Mouse (Mus musculus): ENCODE results near the gene Ppp1r14c. TPM values are rescaled to one million over a fixed set of nuclear protein-coding genes. Genes with fewer than 3 reads are reported as not detected.

Gene Ppp1r14c
- polyA plus RNA-seq, 1 experiment from 2014 or later, result 2.0 TPM

GRCm38 (mm10) chr10:3359531-3359930, 6.3 kb upstream of the Ppp1r14c start:
- H3K9ac ChIP-seq (ENCODE audit: low read length), result no peak overlapping the region
- no peaks in the 10 kb centered on the region for H3K27me3 ChIP-seq (ENCODE audit: control insufficient read depth, insufficient read depth, low read length)
- no peaks in the 10 kb centered on the region for H3K9me3 ChIP-seq (ENCODE audit: control insufficient read depth, low read length)
- ATAC-seq (replicated peaks; ENCODE audit: low FRiP score) (no peak), DNase-seq (ENCODE audit: low spot score) (no peak)
- no peaks in the 10 kb centered on the region for H3K4me1 ChIP-seq (replicated peaks; ENCODE audit: control insufficient read depth, insufficient read depth, low read length)
- H3K4me2 ChIP-seq (ENCODE audit: low read depth, low read length, severe bottlenecking), result no peak overlapping the region
- 65% methylated on average over 1 of the region's 1 CpGs for WGBS
- no peak overlapping the region for H3K4me3 ChIP-seq (ENCODE audit: low read depth, low read length)
- H3K36me3 ChIP-seq (ENCODE audit: control insufficient read depth, insufficient read depth, low read length), result no peaks in the 10 kb centered on the region
- H3K27ac ChIP-seq (ENCODE audit: low read depth, low read length), result no peak overlapping the region

- Histone ChIP-seq H3K4me2 (ENCODE audit: low read depth, low read length, severe bottlenecking) (peak overlapping the region; percentile 97), H3K27me3 (ENCODE audit: control insufficient read depth, insufficient read depth, low read length) (peaks cover 3% of the 10 kb centered on the region; the same call in 1 of the 2 replicates), H3K4me3 (ENCODE audit: low read depth, low read length) (peak overlapping the region; percentile 56), H3K9me3 (ENCODE audit: control insufficient read depth, low read length) (no peaks in the 10 kb centered on the region), H3K36me3 (ENCODE audit: control insufficient read depth, insufficient read depth, low read length) (no peaks in the 10 kb centered on the region), H3K9ac (ENCODE audit: low read length) (peak overlapping the region; percentile 49), H3K27ac (ENCODE audit: low read depth, low read length) (no peak overlapping the region), H3K4me1 (replicated peaks; ENCODE audit: control insufficient read depth, insufficient read depth, low read length) (no peaks in the 10 kb centered on the region; the same call in 1 of the 2 replicates)
- WGBS, result 25% methylated on average over 5 of the region's 5 CpGs
- no peak; the same call in none of the 2 replicates for ATAC-seq (replicated peaks; ENCODE audit: low FRiP score)
- no peak for DNase-seq (ENCODE audit: low spot score)
These were observed 204 bp upstream of the Ppp1r14c start for GRCm38 (mm10) chr10:3365671-3366035.

- no peaks in the 10 kb centered on the region; the same call in 1 of the 2 replicates for H3K4me1 ChIP-seq (replicated peaks; ENCODE audit: control insufficient read depth, insufficient read depth, low read length)
- H3K4me3 ChIP-seq (ENCODE audit: low read depth, low read length), result peak overlapping the region; percentile 56
- peaks cover 3% of the 10 kb centered on the region; the same call in 1 of the 2 replicates for H3K27me3 ChIP-seq (ENCODE audit: control insufficient read depth, insufficient read depth, low read length)
- H3K9me3 ChIP-seq (ENCODE audit: control insufficient read depth, low read length), result no peaks in the 10 kb centered on the region
- H3K27ac ChIP-seq (ENCODE audit: low read depth, low read length), result no peak overlapping the region
- WGBS, result 2% methylated on average over 26 of the region's 26 CpGs
- DNase-seq (ENCODE audit: low spot score) (no peak), ATAC-seq (replicated peaks; ENCODE audit: low FRiP score) (peak; percentile 49)
- H3K36me3 ChIP-seq (ENCODE audit: control insufficient read depth, insufficient read depth, low read length), result no peaks in the 10 kb centered on the region
- H3K4me2 ChIP-seq (ENCODE audit: low read depth, low read length, severe bottlenecking), result peak overlapping the region; percentile 97
- H3K9ac ChIP-seq (ENCODE audit: low read length), result peak overlapping the region; percentile 49
These were observed 1.1 kb downstream of the Ppp1r14c start for GRCm38 (mm10) chr10:3366870-3367431.

GRCm38 (mm10) chr10:3367440-3367839, 1.6 kb downstream of the Ppp1r14c start:
- H3K36me3 ChIP-seq (ENCODE audit: control insufficient read depth, insufficient read depth, low read length), result no peaks in the 10 kb centered on the region
- H3K4me3 ChIP-seq (ENCODE audit: low read depth, low read length), result peak overlapping the region; percentile 56
- H3K27me3 ChIP-seq (ENCODE audit: control insufficient read depth, insufficient read depth, low read length), result peaks cover 3% of the 10 kb centered on the region; the same call in 1 of the 2 replicates
- ATAC-seq (replicated peaks; ENCODE audit: low FRiP score) (no peak), DNase-seq (ENCODE audit: low spot score) (no peak)
- H3K9ac ChIP-seq (ENCODE audit: low read length), result no peak overlapping the region
- H3K27ac ChIP-seq (ENCODE audit: low read depth, low read length), result no peak overlapping the region
- no peaks in the 10 kb centered on the region for H3K9me3 ChIP-seq (ENCODE audit: control insufficient read depth, low read length)
- 29% methylated on average over 11 of the region's 11 CpGs for WGBS
- peak overlapping the region; percentile 97; the same call in 1 of the 2 replicates for H3K4me2 ChIP-seq (ENCODE audit: low read depth, low read length, severe bottlenecking)
- H3K4me1 ChIP-seq (replicated peaks; ENCODE audit: control insufficient read depth, insufficient read depth, low read length), result no peaks in the 10 kb centered on the region; the same call in 1 of the 2 replicates

GRCm38 (mm10) chr10:3383176-3383575, 17.3 kb downstream of the Ppp1r14c start:
- Histone ChIP-seq H3K4me2 (ENCODE audit: low read depth, low read length, severe bottlenecking) (no peak overlapping the region), H3K27ac (ENCODE audit: low read depth, low read length) (no peak overlapping the region), H3K4me1 (replicated peaks; ENCODE audit: control insufficient read depth, insufficient read depth, low read length) (no peaks in the 10 kb centered on the region), H3K27me3 (ENCODE audit: control insufficient read depth, insufficient read depth, low read length) (no peaks in the 10 kb centered on the region), H3K9ac (ENCODE audit: low read length) (no peak overlapping the region), H3K9me3 (ENCODE audit: control insufficient read depth, low read length) (no peaks in the 10 kb centered on the region), H3K4me3 (ENCODE audit: low read depth, low read length) (no peak overlapping the region), H3K36me3 (ENCODE audit: control insufficient read depth, insufficient read depth, low read length) (no peaks in the 10 kb centered on the region)
- no peak for DNase-seq (ENCODE audit: low spot score)
- ATAC-seq (replicated peaks; ENCODE audit: low FRiP score), result no peak
- 60% methylated on average over 3 of the region's 3 CpGs for WGBS

GRCm38 (mm10) chr10:3392251-3392650, 26.4 kb downstream of the Ppp1r14c start:
- H3K4me3 ChIP-seq (ENCODE audit: low read depth, low read length), result no peak overlapping the region
- H3K9ac ChIP-seq (ENCODE audit: low read length), result no peak overlapping the region
- H3K27me3 ChIP-seq (ENCODE audit: control insufficient read depth, insufficient read depth, low read length), result no peaks in the 10 kb centered on the region
- no peaks in the 10 kb centered on the region for H3K9me3 ChIP-seq (ENCODE audit: control insufficient read depth, low read length)
- DNase-seq (ENCODE audit: low spot score) (no peak), ATAC-seq (replicated peaks; ENCODE audit: low FRiP score) (no peak)
- H3K4me2 ChIP-seq (ENCODE audit: low read depth, low read length, severe bottlenecking), result no peak overlapping the region
- H3K27ac ChIP-seq (ENCODE audit: low read depth, low read length), result no peak overlapping the region
- 88% methylated on average over 4 of the region's 4 CpGs for WGBS
- H3K36me3 ChIP-seq (ENCODE audit: control insufficient read depth, insufficient read depth, low read length), result no peaks in the 10 kb centered on the region
- no peaks in the 10 kb centered on the region for H3K4me1 ChIP-seq (replicated peaks; ENCODE audit: control insufficient read depth, insufficient read depth, low read length)

- H3K27me3 ChIP-seq (ENCODE audit: control insufficient read depth, insufficient read depth, low read length), result no peaks in the 10 kb centered on the region
- no peak overlapping the region for H3K9ac ChIP-seq (ENCODE audit: low read length)
- H3K36me3 ChIP-seq (ENCODE audit: control insufficient read depth, insufficient read depth, low read length), result no peaks in the 10 kb centered on the region
- no peak overlapping the region for H3K4me3 ChIP-seq (ENCODE audit: low read depth, low read length)
- ATAC-seq (replicated peaks; ENCODE audit: low FRiP score) (no peak), DNase-seq (ENCODE audit: low spot score) (no peak)
- H3K27ac ChIP-seq (ENCODE audit: low read depth, low read length), result no peak overlapping the region
- 90% methylated on average over 4 of the region's 4 CpGs for WGBS
- no peaks in the 10 kb centered on the region for H3K4me1 ChIP-seq (replicated peaks; ENCODE audit: control insufficient read depth, insufficient read depth, low read length)
- H3K4me2 ChIP-seq (ENCODE audit: low read depth, low read length, severe bottlenecking), result no peak overlapping the region
- H3K9me3 ChIP-seq (ENCODE audit: control insufficient read depth, low read length), result no peaks in the 10 kb centered on the region
These were observed 27.7 kb downstream of the Ppp1r14c start for GRCm38 (mm10) chr10:3393548-3393947.

- 74% methylated on average over 5 of the region's 5 CpGs for WGBS
- Histone ChIP-seq H3K4me1 (replicated peaks; ENCODE audit: control insufficient read depth, insufficient read depth, low read length) (no peaks in the 10 kb centered on the region), H3K27me3 (ENCODE audit: control insufficient read depth, insufficient read depth, low read length) (no peaks in the 10 kb centered on the region), H3K9ac (ENCODE audit: low read length) (no peak overlapping the region), H3K27ac (ENCODE audit: low read depth, low read length) (no peak overlapping the region), H3K9me3 (ENCODE audit: control insufficient read depth, low read length) (no peaks in the 10 kb centered on the region), H3K36me3 (ENCODE audit: control insufficient read depth, insufficient read depth, low read length) (no peaks in the 10 kb centered on the region), H3K4me3 (ENCODE audit: low read depth, low read length) (no peak overlapping the region), H3K4me2 (ENCODE audit: low read depth, low read length, severe bottlenecking) (no peak overlapping the region)
- no peak for DNase-seq (ENCODE audit: low spot score)
- ATAC-seq (replicated peaks; ENCODE audit: low FRiP score), result no peak
These were observed 28.3 kb downstream of the Ppp1r14c start for GRCm38 (mm10) chr10:3394193-3394592.

- DNase-seq (ENCODE audit: low spot score), result no peak
- ATAC-seq (replicated peaks; ENCODE audit: low FRiP score), result no peak
- Histone ChIP-seq H3K36me3 (ENCODE audit: control insufficient read depth, insufficient read depth, low read length) (no peaks in the 10 kb centered on the region), H3K27ac (ENCODE audit: low read depth, low read length) (no peak overlapping the region), H3K27me3 (ENCODE audit: control insufficient read depth, insufficient read depth, low read length) (no peaks in the 10 kb centered on the region), H3K4me2 (ENCODE audit: low read depth, low read length, severe bottlenecking) (no peak overlapping the region), H3K9ac (ENCODE audit: low read length) (no peak overlapping the region), H3K9me3 (ENCODE audit: control insufficient read depth, low read length) (no peaks in the 10 kb centered on the region), H3K4me1 (replicated peaks; ENCODE audit: control insufficient read depth, insufficient read depth, low read length) (no peaks in the 10 kb centered on the region), H3K4me3 (ENCODE audit: low read depth, low read length) (no peak overlapping the region)
- 70% methylated on average over 4 of the region's 4 CpGs for WGBS
These were observed 28.9 kb downstream of the Ppp1r14c start for GRCm38 (mm10) chr10:3394671-3395288.

All from forebrain, embryonic 11.5 days (tissue).